Mouse (Mus musculus): ENCODE measurements around the gene Coa5. TPM values are rescaled to one million over a fixed set of nuclear protein-coding genes. Genes with fewer than 3 reads are reported as not detected.

Coa5 gene
- total RNA-seq (2023; ENCODE audit: inconsistent age): 38.9 to 41.6 TPM (median 40.7 TPM) in 4 replicates

DNA sequence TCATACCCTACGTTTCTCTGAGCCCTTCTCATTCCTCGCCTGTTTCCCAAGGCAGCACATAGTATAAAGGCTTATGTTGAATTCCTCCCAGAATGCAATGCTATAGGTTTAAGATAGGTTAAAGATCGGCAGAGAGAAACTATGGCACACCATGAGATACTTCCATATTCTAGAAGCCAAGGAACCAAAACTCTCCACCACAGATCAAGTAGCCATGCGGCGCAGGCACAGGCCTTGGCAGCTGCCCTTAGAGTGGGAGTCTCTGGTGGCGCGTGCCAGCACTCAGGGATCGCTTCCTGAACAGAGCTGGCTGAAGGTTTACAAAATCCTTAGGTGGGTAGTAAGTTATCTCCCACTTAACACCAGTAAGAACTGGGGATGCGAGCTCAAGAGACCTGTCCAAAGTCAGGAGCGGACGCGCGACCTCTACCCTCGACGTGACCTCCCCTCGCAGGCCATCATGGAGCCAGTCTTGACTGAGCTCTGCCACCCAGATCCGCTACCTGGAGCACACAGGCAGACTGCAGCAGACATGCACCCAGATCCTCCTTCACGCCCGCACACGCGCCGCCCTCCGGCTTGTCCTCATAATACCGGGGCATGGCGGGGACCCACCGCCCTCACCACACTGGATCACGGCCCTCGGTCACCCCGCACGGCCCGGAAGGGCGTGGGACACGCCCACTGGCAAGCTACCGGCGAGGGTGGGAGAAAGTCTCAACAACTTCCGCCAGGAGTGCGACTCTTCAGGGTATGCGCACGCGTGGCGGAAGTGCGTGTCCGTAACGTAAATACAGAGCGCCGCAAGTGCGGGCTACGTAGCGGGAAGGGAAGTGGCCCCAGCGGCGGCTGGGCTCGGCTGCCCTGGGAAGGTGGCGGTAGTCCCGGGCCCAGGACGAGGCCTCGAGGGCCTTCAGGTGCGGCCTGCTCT is at the start of gene Coa5, which contains the start of gene Unc50:
Coa5 (minus strand) TSS at position 738 of the 931 bp plus-strand sequence.
Unc50 (plus strand) TSS at position 774 of the 931 bp plus-strand sequence.

Other genes with a start within 250 kb of the Coa5 start
- not detected in 4 replicates for gene Cnga3, start 215.7 kb downstream of the Coa5 start, total RNA-seq (2023; ENCODE audit: inconsistent age)
- 27.9 to 32.1 TPM (median 29.9 TPM) in 4 replicates for gene Inpp4a, start 130.2 kb downstream of the Coa5 start, total RNA-seq (2023; ENCODE audit: inconsistent age)
- 38.9 to 44.8 TPM (median 41.9 TPM) in 4 replicates for gene Unc50, start within 50 bp of the Coa5 start, total RNA-seq (2023; ENCODE audit: inconsistent age)
- 61.4 to 72.9 TPM (median 67.8 TPM) in 4 replicates for gene Mgat4a, start 110.9 kb upstream of the Coa5 start, total RNA-seq (2023; ENCODE audit: inconsistent age)

Data from B cell, adult (primary cell).